Mouse (Mus musculus): ENCODE data around the gene Nuak2.

GRCm38 (mm10) chr1:132377811-132378210, 61.9 kb downstream of the Nuak2 start:
- TF ChIP-seq CTCF (IDR thresholded peaks at IDR 0.05; ENCODE audit: extremely low read depth, insufficient read length, insufficient replicate concordance, low read depth, low read length): no peak
- no peak for TF ChIP-seq POLR2A (IDR thresholded peaks at IDR 0.05; ENCODE audit: low read depth, low read length)
